Mouse (Mus musculus) splenic B cell, adult 2 months (primary cell): ENCODE data around the gene Fam83g.

Experiments
- DNase-seq: peaks from one replicate; pipeline ENCODE4 v3.0.0-alpha.2; 2011; ENCODE audit warnings: low read depth, low spot score
- H3K27me3 ChIP-seq: 2 replicates; pipeline ENCODE4 v1.6.1; 2012; ENCODE audit warnings: mild to moderate bottlenecking, low read length, moderate library complexity, mixed read lengths; ENCODE audit not compliant: control insufficient read depth, poor library complexity, insufficient read depth, severe bottlenecking
- H3K36me3 ChIP-seq: 2 replicates; pipeline ENCODE4 v1.6.1; 2012; ENCODE audit warnings: mild to moderate bottlenecking, low read length, moderate library complexity, mixed read lengths; ENCODE audit not compliant: control insufficient read depth, poor library complexity, insufficient read depth, severe bottlenecking

Gene Fam83g

GRCm38 (mm10) chr11:61659011-61659858 is 24.7 kb upstream of the Fam83g start:
- DNase-seq: peak; percentile 51

GRCm38 (mm10) chr11:61660001-61660400 is 23.9 kb upstream of the Fam83g start:
- H3K27me3 ChIP-seq: no peaks in the 10 kb centered on the region
- DNase-seq: no peak
- peaks cover 27% of the 10 kb centered on the region for H3K36me3 ChIP-seq

More at GRCm38 (mm10) chr11:61659011-61659858, 24.7 kb upstream of the Fam83g start:
- H3K36me3 ChIP-seq: peaks cover 22% of the 10 kb centered on the region
- H3K27me3 ChIP-seq: no peaks in the 10 kb centered on the region

GRCm38 (mm10) chr11:61660806-61661392 is 23.0 kb upstream of the Fam83g start:
- peak; percentile 78 for DNase-seq
- H3K36me3 ChIP-seq: peaks cover 30% of the 10 kb centered on the region
- no peaks in the 10 kb centered on the region for H3K27me3 ChIP-seq

GRCm38 (mm10) chr11:61662189-61662588 is 21.7 kb upstream of the Fam83g start:
- H3K27me3 ChIP-seq: no peaks in the 10 kb centered on the region
- peaks cover 32% of the 10 kb centered on the region for H3K36me3 ChIP-seq
- no peak for DNase-seq

- Histone ChIP-seq H3K27me3 (no peaks in the 10 kb centered on the region), H3K36me3 (peaks cover 46% of the 10 kb centered on the region)
- DNase-seq: no peak
Observed at GRCm38 (mm10) chr11:61665401-61665800, 18.5 kb upstream of the Fam83g start.

GRCm38 (mm10) chr11:61665991-61666799 is 17.7 kb upstream of the Fam83g start:
- peak; percentile 69 for DNase-seq
- H3K27me3 ChIP-seq: no peaks in the 10 kb centered on the region
- peaks cover 53% of the 10 kb centered on the region for H3K36me3 ChIP-seq

- no peak for DNase-seq
- Histone ChIP-seq H3K36me3 (peaks cover 55% of the 10 kb centered on the region), H3K27me3 (no peaks in the 10 kb centered on the region)
Observed at GRCm38 (mm10) chr11:61667248-61667647, 16.6 kb upstream of the Fam83g start.

GRCm38 (mm10) chr11:61667782-61668181 is 16.1 kb upstream of the Fam83g start:
- DNase-seq: no peak
- H3K27me3 ChIP-seq: no peaks in the 10 kb centered on the region
- peaks cover 51% of the 10 kb centered on the region for H3K36me3 ChIP-seq

GRCm38 (mm10) chr11:61669492-61670490 is 14.1 kb upstream of the Fam83g start:
- Histone ChIP-seq H3K36me3 (peaks cover 49% of the 10 kb centered on the region), H3K27me3 (no peaks in the 10 kb centered on the region)
- peak; percentile 45 for DNase-seq

GRCm38 (mm10) chr11:61671781-61672383 is 12.0 kb upstream of the Fam83g start:
- Histone ChIP-seq H3K36me3 (peaks cover 43% of the 10 kb centered on the region), H3K27me3 (no peaks in the 10 kb centered on the region)
- DNase-seq: no peak

GRCm38 (mm10) chr11:61673686-61674085 is 10.2 kb upstream of the Fam83g start:
- DNase-seq: peak; percentile 48
- Histone ChIP-seq H3K36me3 (peaks cover 29% of the 10 kb centered on the region), H3K27me3 (no peaks in the 10 kb centered on the region)

GRCm38 (mm10) chr11:61674151-61674838 is 9.6 kb upstream of the Fam83g start:
- H3K27me3 ChIP-seq: no peaks in the 10 kb centered on the region
- H3K36me3 ChIP-seq: peaks cover 29% of the 10 kb centered on the region
- DNase-seq: no peak

GRCm38 (mm10) chr11:61674839-61675159 is 9.1 kb upstream of the Fam83g start:
- no peak for DNase-seq
- Histone ChIP-seq H3K36me3 (peaks cover 28% of the 10 kb centered on the region), H3K27me3 (no peaks in the 10 kb centered on the region)
